Mouse (Mus musculus): ENCODE measurements around the gene Hist1h1t.

DNA sequence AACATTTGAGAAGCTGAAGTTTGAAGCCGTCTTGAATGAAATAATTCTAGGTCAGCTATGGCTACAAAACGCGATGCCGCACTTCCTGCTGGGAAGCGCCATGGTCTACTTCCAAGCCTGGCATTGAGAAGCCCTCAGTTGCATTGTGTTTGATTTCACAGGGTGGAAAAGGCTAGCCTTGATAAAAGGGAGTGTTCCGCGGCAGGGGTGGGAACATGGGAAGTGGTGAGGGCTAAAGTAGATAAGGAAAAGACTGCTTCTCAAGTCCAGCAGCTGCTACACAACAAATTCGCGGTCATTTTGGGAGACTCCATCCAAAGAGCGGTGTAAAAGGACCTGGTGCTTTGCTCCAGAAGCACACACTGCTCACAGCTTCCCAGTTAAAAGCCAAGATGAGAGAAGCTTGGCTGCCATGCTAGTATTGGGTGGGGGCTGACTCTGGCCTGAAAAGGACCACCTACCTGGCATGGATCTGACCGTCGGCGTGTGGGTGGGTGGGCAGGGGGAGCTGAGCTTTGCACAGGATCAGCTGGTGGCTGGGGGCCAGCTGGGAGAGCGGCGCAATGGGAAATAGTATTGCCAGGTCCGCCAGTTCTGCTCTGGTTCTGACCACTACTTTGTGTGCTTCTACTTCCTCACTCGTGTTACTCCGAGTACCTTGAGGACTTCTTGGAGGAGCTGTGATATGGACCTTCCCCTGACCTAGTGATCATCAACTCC is 33.0 kb downstream of the Hist1h1t start:
- TF ChIP-seq CTCF (IDR thresholded peaks at IDR 0.05; ENCODE audit: low read depth, low read length) (no peak), TAL1 (conservative IDR thresholded peaks at IDR 0.05; ENCODE audit: low read depth, low read length) (no peak), GATA1 (IDR thresholded peaks at IDR 0.05; ENCODE audit: borderline replicate concordance, low read length) (no peak)

All from G1E (cell line).